Mouse (Mus musculus) embryonic facial prominence, embryonic 14.5 days (tissue): Measurements from ENCODE around the gene Cstf1. TPM values are rescaled to one million over a fixed set of nuclear protein-coding genes. Genes with fewer than 3 reads are reported as not detected.
A peak's percentile ranks its signal among the peaks of the same experiment; 100 is the strongest.

Source experiments
- ATAC-seq: fragments of 200-750 bp; cut with Nextera tagmentation; 2 replicates; pipeline ENCODE4 v1.8.0; 2017; ENCODE audit warnings: low read depth, moderate number of reproducible peaks, moderate TSS enrichment
- DNase-seq: peaks from one replicate; pipeline ENCODE4 v3.0.0-alpha.2; 2015; ENCODE audit warnings: low spot score
- H3K27ac ChIP-seq: fragments of 300-500 bp; sonication (generic); replicated peaks from 2 replicates; pipeline ENCODE4 v1.5.1; 2014; ENCODE audit warnings: low read depth, mild to moderate bottlenecking, low read length, moderate library complexity
- H3K27me3 ChIP-seq: fragments of 300-500 bp; sonication (generic); replicated peaks from 2 replicates; pipeline ENCODE4 v1.6.1; 2014; ENCODE audit warnings: low read length; ENCODE audit not compliant: control insufficient read depth, insufficient read depth
- H3K36me3 ChIP-seq: fragments of 300-500 bp; sonication (generic); 2 replicates; pipeline ENCODE4 v1.6.1; 2014; ENCODE audit warnings: low read length, mixed read lengths; ENCODE audit not compliant: control insufficient read depth, insufficient read depth
- H3K4me1 ChIP-seq: fragments of 300-500 bp; sonication (generic); 2 replicates; pipeline ENCODE4 v1.6.1; 2014; ENCODE audit warnings: antibody characterized with exemption, low read length; ENCODE audit not compliant: control insufficient read depth, insufficient read depth
- H3K4me2 ChIP-seq: fragments of 300-500 bp; sonication (generic); 2 replicates; pipeline ENCODE4 v1.6.1; 2014; ENCODE audit warnings: low read depth, mild to moderate bottlenecking, low read length, moderate library complexity, mixed read lengths
- H3K4me3 ChIP-seq: fragments of 300-500 bp; sonication (generic); 2 replicates; pipeline ENCODE4 v1.5.1; 2014; ENCODE audit warnings: low read depth, mild to moderate bottlenecking, low read length
- H3K9ac ChIP-seq: fragments of 300-500 bp; sonication (generic); 2 replicates; pipeline ENCODE4 v1.6.1; 2014; ENCODE audit warnings: low read depth, mild to moderate bottlenecking, low read length, moderate library complexity, mixed read lengths
- H3K9me3 ChIP-seq: fragments of 300-500 bp; sonication (generic); 2 replicates; pipeline ENCODE4 v1.6.1; 2016; ENCODE audit warnings: low read length; ENCODE audit not compliant: control insufficient read depth
- WGBS: fragments of 180-500 bp; shearing (Covaris S2); extraction: QIAGEN DNeasy Blood & Tissue Kit; methylation state at CpG from one replicate; pipeline ENCODE4 v1.1.7; 2014; 5-methylcytosine and 5-hydroxymethylcytosine counted together
- polyA plus RNA-seq: library from polyadenylated mRNA; unstranded; fragments of >200 nt; fragmentation: Nextera tagmentation; extraction: Ambion mirVana; gene quantifications from 2 replicates; pipeline ENCODE4 v1.2.1, GENCODE M21; 2014

Cstf1 gene
- 37.3 and 40.7 TPM in 2 replicates for polyA plus RNA-seq

GRCm38 (mm10) chr2:172370411-172371223 lies at the start of gene Cstf1, which contains the start of gene Aurka:
Gene Cstf1, plus strand, starts transcription at chr2:172370681.
Gene Aurka, minus strand, starts transcription at chr2:172370535.
- Histone ChIP-seq H3K27me3 (no peaks in the 10 kb centered on the region), H3K36me3 (peaks cover 39% of the 10 kb centered on the region), H3K27ac (peak within 1 kb of the TSS; percentile 80), H3K4me1 (peaks cover 18% of the 10 kb centered on the region), H3K4me3 (peak within 1 kb of the TSS; percentile 95), H3K4me2 (peak within 1 kb of the TSS; percentile 78), H3K9ac (peak within 1 kb of the TSS; percentile 92), H3K9me3 (no peaks in the 10 kb centered on the region)
- ATAC-seq (peak; percentile 98), DNase-seq (peak; percentile 98)
- under 1% methylated on average over 55 of the region's 66 CpGs for WGBS

GRCm38 (mm10) chr2:172320878-172321277 lies 49.6 kb upstream of the Cstf1 start:
- Histone ChIP-seq H3K4me2 (no peak overlapping the region), H3K27me3 (no peaks in the 10 kb centered on the region), H3K9me3 (no peaks in the 10 kb centered on the region), H3K36me3 (no peaks in the 10 kb centered on the region), H3K4me1 (no peaks in the 10 kb centered on the region), H3K27ac (no peak overlapping the region), H3K4me3 (no peak overlapping the region), H3K9ac (no peak overlapping the region)
- DNase-seq (peak; percentile 87), ATAC-seq (no peak)
- 14% methylated on average over 9 of the region's 9 CpGs for WGBS

GRCm38 (mm10) chr2:172328248-172328647 lies 42.2 kb upstream of the Cstf1 start:
- DNase-seq (no peak), ATAC-seq (no peak)
- H3K27ac ChIP-seq, result no peak overlapping the region
- H3K4me3 ChIP-seq, result no peak overlapping the region
- no peak overlapping the region for H3K4me2 ChIP-seq
- H3K9me3 ChIP-seq, result no peaks in the 10 kb centered on the region
- 55% methylated on average over 8 of the region's 8 CpGs for WGBS
- no peak overlapping the region for H3K9ac ChIP-seq
- no peaks in the 10 kb centered on the region for H3K4me1 ChIP-seq
- peaks cover 11% of the 10 kb centered on the region for H3K27me3 ChIP-seq
- H3K36me3 ChIP-seq, result no peaks in the 10 kb centered on the region

GRCm38 (mm10) chr2:172329179-172329578 lies 41.3 kb upstream of the Cstf1 start:
- no peaks in the 10 kb centered on the region for H3K36me3 ChIP-seq
- peak; percentile 74 for DNase-seq
- WGBS, result 5% methylated on average over 13 of the region's 13 CpGs
- no peak overlapping the region for H3K9ac ChIP-seq
- peak; percentile 80; the same call in 1 of the 2 replicates for ATAC-seq
- no peaks in the 10 kb centered on the region for H3K4me1 ChIP-seq
- H3K9me3 ChIP-seq, result no peaks in the 10 kb centered on the region
- H3K27ac ChIP-seq, result no peak overlapping the region
- peak overlapping the region; percentile 26 for H3K4me2 ChIP-seq
- H3K27me3 ChIP-seq, result peaks cover 11% of the 10 kb centered on the region
- H3K4me3 ChIP-seq, result no peak overlapping the region

- ATAC-seq (no peak), DNase-seq (no peak)
- peaks cover 3% of the 10 kb centered on the region; the same call in 1 of the 2 replicates for H3K9me3 ChIP-seq
- H3K27ac ChIP-seq, result no peak overlapping the region
- 58% methylated on average over 19 of the region's 19 CpGs for WGBS
- H3K36me3 ChIP-seq, result no peaks in the 10 kb centered on the region
- no peak overlapping the region for H3K9ac ChIP-seq
- no peaks in the 10 kb centered on the region for H3K27me3 ChIP-seq
- no peaks in the 10 kb centered on the region for H3K4me1 ChIP-seq
- no peak overlapping the region for H3K4me2 ChIP-seq
- H3K4me3 ChIP-seq, result no peak overlapping the region
Observed at GRCm38 (mm10) chr2:172338206-172338942, 32.1 kb upstream of the Cstf1 start.

- no peak overlapping the region for H3K4me3 ChIP-seq
- 37% methylated on average over 3 of the region's 3 CpGs for WGBS
- no peaks in the 10 kb centered on the region for H3K4me1 ChIP-seq
- no peaks in the 10 kb centered on the region for H3K36me3 ChIP-seq
- no peak overlapping the region for H3K4me2 ChIP-seq
- ATAC-seq (no peak), DNase-seq (no peak)
- H3K9me3 ChIP-seq, result peaks cover 9% of the 10 kb centered on the region; the same call in 1 of the 2 replicates
- H3K27me3 ChIP-seq, result no peaks in the 10 kb centered on the region
- no peak overlapping the region for H3K27ac ChIP-seq
- H3K9ac ChIP-seq, result no peak overlapping the region
Observed at GRCm38 (mm10) chr2:172340936-172341335, 29.5 kb upstream of the Cstf1 start.

GRCm38 (mm10) chr2:172341606-172342005 lies 28.9 kb upstream of the Cstf1 start:
- ATAC-seq (no peak), DNase-seq (no peak)
- Histone ChIP-seq H3K4me3 (no peak overlapping the region), H3K4me2 (no peak overlapping the region), H3K9me3 (peaks cover 9% of the 10 kb centered on the region; the same call in 1 of the 2 replicates), H3K9ac (no peak overlapping the region), H3K27ac (no peak overlapping the region), H3K27me3 (no peaks in the 10 kb centered on the region), H3K4me1 (no peaks in the 10 kb centered on the region), H3K36me3 (no peaks in the 10 kb centered on the region)
- WGBS, result 45% methylated on average over 5 of the region's 5 CpGs

GRCm38 (mm10) chr2:172343751-172344150 lies 26.7 kb upstream of the Cstf1 start:
- 80% methylated on average over 7 of the region's 7 CpGs for whole genome bisulfite sequencing
- peak; percentile 32 for DNase-seq
- Histone ChIP-seq H3K4me1 (no peaks in the 10 kb centered on the region), H3K4me2 (no peak overlapping the region), H3K27ac (no peak overlapping the region), H3K36me3 (no peaks in the 10 kb centered on the region), H3K9ac (no peak overlapping the region), H3K4me3 (no peak overlapping the region), H3K9me3 (peaks cover 9% of the 10 kb centered on the region; the same call in 1 of the 2 replicates), H3K27me3 (no peaks in the 10 kb centered on the region)
- no peak for ATAC-seq
